Mouse (Mus musculus) inflammation-experienced regulatory T-cells, adult 6 months (primary cell): ENCODE results near the gene Itga11. TPM values are rescaled to one million over a fixed set of nuclear protein-coding genes. Genes with fewer than 3 reads are reported as not detected.
"Not testable (repeated sequence)": the region's sequence is repeated elsewhere in the genome, so short reads cannot be mapped to it uniquely, and the experiment has no call there.

Experiments
- ATAC-seq: one replicate; pipeline ENCODE4 v1.8.0; 2017
- polyA plus RNA-seq, 3 experiments: library from polyadenylated mRNA; unstranded; fragments of 100-300 nt; shearing (Covaris generic); gene quantifications; one replicate each; pipeline ENCODE4 v1.2.1; 2017

The Itga11 gene
- under 1 TPM; 0.09 to 0.13 (median 0.11) TPM for polyA plus RNA-seq

- no peak for ATAC-seq
Measured at GRCm38 (mm10) chr9:62677641-62678549, at the start of gene Itga11. Gene Itga11, plus strand, starts transcription at chr9:62677826.

GRCm38 (mm10) chr9:62630631-62631240 is 46.9 kb upstream of the Itga11 start:
- ATAC-seq = no peak

GRCm38 (mm10) chr9:62632392-62632791 is 45.2 kb upstream of the Itga11 start:
- ATAC-seq = no peak

GRCm38 (mm10) chr9:62638045-62638444 is 39.6 kb upstream of the Itga11 start:
- ATAC-seq = no peak

GRCm38 (mm10) chr9:62639686-62640085 is 37.9 kb upstream of the Itga11 start:
- no peak for ATAC-seq

- ATAC-seq = no peak
Measured at GRCm38 (mm10) chr9:62640188-62640587, 37.4 kb upstream of the Itga11 start.

GRCm38 (mm10) chr9:62645716-62646400 is 31.8 kb upstream of the Itga11 start:
- no peak for ATAC-seq

- no peak for ATAC-seq
Measured at GRCm38 (mm10) chr9:62646721-62647183, 30.9 kb upstream of the Itga11 start.

GRCm38 (mm10) chr9:62649444-62649843 is 28.2 kb upstream of the Itga11 start:
- no peak for ATAC-seq

- no peak for ATAC-seq
Measured at GRCm38 (mm10) chr9:62650764-62651163, 26.9 kb upstream of the Itga11 start.

GRCm38 (mm10) chr9:62654336-62654735 is 23.3 kb upstream of the Itga11 start:
- ATAC-seq = no peak

GRCm38 (mm10) chr9:62658016-62658415 is 19.6 kb upstream of the Itga11 start:
- ATAC-seq = no peak

- ATAC-seq = no peak
Measured at GRCm38 (mm10) chr9:62659026-62659425, 18.6 kb upstream of the Itga11 start.

GRCm38 (mm10) chr9:62660971-62661370 is 16.7 kb upstream of the Itga11 start:
- not testable (repeated sequence) for ATAC-seq

- ATAC-seq = no peak
Measured at GRCm38 (mm10) chr9:62663443-62663842, 14.2 kb upstream of the Itga11 start.

GRCm38 (mm10) chr9:62664115-62664725 is 13.4 kb upstream of the Itga11 start:
- ATAC-seq = no peak

- no peak for ATAC-seq
Measured at GRCm38 (mm10) chr9:62665892-62666291, 11.7 kb upstream of the Itga11 start.

GRCm38 (mm10) chr9:62668503-62668902 is 9.1 kb upstream of the Itga11 start:
- no peak for ATAC-seq

- no peak for ATAC-seq
Measured at GRCm38 (mm10) chr9:62673241-62673640, 4.4 kb upstream of the Itga11 start.

GRCm38 (mm10) chr9:62675172-62675571 is 2.5 kb upstream of the Itga11 start:
- no peak for ATAC-seq

- ATAC-seq = no peak
Measured at GRCm38 (mm10) chr9:62678550-62679155, 1.0 kb downstream of the Itga11 start.

GRCm38 (mm10) chr9:62679398-62679797 is 1.8 kb downstream of the Itga11 start:
- ATAC-seq = no peak
